ENCODE assay signal across 36 mouse cellular contexts in the genomic region with DNA sequence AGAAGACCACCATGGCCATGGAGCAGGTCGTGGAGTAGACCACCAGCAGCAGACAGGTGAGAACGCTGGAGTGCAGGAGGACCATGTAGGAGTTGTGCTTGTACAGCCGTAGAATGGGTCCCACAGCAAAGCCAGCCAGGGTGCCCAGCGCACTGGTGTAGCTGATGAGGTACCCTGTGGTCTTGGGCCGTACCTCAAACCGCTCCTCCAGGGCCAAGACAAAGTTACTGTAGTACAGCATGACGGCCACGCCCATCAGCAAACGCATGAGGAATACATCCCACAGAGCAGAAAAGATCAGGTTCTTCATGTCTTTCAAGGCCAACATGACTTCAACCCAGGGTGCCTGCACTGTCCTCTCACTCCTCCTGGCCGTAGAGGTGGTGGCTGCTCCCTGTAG. TPM values are rescaled to one million over a fixed set of nuclear protein-coding genes. Genes with fewer than 3 reads are reported as not detected.
"Had no signal": no experiment of that assay in that cellular context is flagged by ENCODE, and none has a peak within 500 bp of the region (broad histone marks: within the 10 kb centered on the region; RNA-seq: fewer than 3 reads in every experiment).

No protein-coding gene starts in this region.

- H3K27ac ChIP-seq: left cerebral cortex, adult 2 months; limb, embryonic 10.5 days; limb, embryonic 12.5 days; limb, embryonic 13.5 days; limb, embryonic 15.5 days; liver, embryonic 12.5 days; liver, embryonic 14.5 days; liver, embryonic 15.5 days; lung, embryonic 15.5 days; macrophage; midbrain, embryonic 10.5 days; midbrain, embryonic 12.5 days; midbrain, embryonic 13.5 days; midbrain, embryonic 15.5 days; neural tube, embryonic 12.5 days; neural tube, embryonic 13.5 days had no signal

- H3K4me3 ChIP-seq: left cerebral cortex, adult 2 months; limb, embryonic 10.5 days; limb, embryonic 12.5 days; limb, embryonic 13.5 days; limb, embryonic 15.5 days; liver, embryonic 12.5 days; liver, embryonic 15.5 days; lung, embryonic 15.5 days; midbrain, embryonic 10.5 days; midbrain, embryonic 12.5 days; midbrain, embryonic 13.5 days; midbrain, embryonic 15.5 days; myocyte; neural tube, embryonic 12.5 days; neural tube, embryonic 13.5 days had no signal

- H3K4me2 ChIP-seq: limb, embryonic 12.5 days; limb, embryonic 13.5 days; limb, embryonic 15.5 days; lung, embryonic 14.5 days; lung, embryonic 15.5 days; midbrain, embryonic 12.5 days; midbrain, embryonic 13.5 days; midbrain, embryonic 15.5 days; neural tube, embryonic 12.5 days; neural tube, embryonic 13.5 days had no signal

- DNase-seq: left cerebral cortex, postnatal 4 days; liver; liver, postnatal 0 days; lung, adult 18-20 months; lung, adult 2 months; lung, embryonic 14.5 days; lung, postnatal 10 days; lung, postnatal 14 days; lung, postnatal 36 days; lung, postnatal 4 days; midbrain, embryonic 14.5 days had no signal

- H3K9ac ChIP-seq: limb, embryonic 12.5 days; limb, embryonic 13.5 days; limb, embryonic 15.5 days; liver, embryonic 12.5 days; liver, embryonic 14.5 days; liver, embryonic 15.5 days; liver, postnatal 0 days; lung, embryonic 14.5 days; lung, embryonic 15.5 days; midbrain, embryonic 12.5 days; midbrain, embryonic 13.5 days; midbrain, embryonic 15.5 days; neural tube, embryonic 12.5 days; neural tube, embryonic 13.5 days had no signal

- H3K27me3 ChIP-seq: limb, embryonic 12.5 days; limb, embryonic 13.5 days; limb, embryonic 15.5 days; liver, embryonic 12.5 days; liver, embryonic 15.5 days; lung, embryonic 15.5 days; megakaryocyte, embryonic 14.5 days; midbrain, embryonic 12.5 days; midbrain, embryonic 13.5 days; midbrain, embryonic 15.5 days; neural tube, embryonic 12.5 days; neural tube, embryonic 13.5 days had no signal

- ATAC-seq: liver, embryonic 12.5 days; liver, postnatal 0 days; lung, postnatal 0 days; midbrain, embryonic 13.5 days; midbrain, embryonic 15.5 days; midbrain, embryonic 16.5 days had no signal

- H3K9me3 ChIP-seq: limb, embryonic 10.5 days; liver, embryonic 15.5 days; lung, embryonic 15.5 days had no signal

- H3K4me1 ChIP-seq: limb, embryonic 12.5 days; limb, embryonic 15.5 days; lung, embryonic 15.5 days; megakaryocyte, embryonic 14.5 days; midbrain, embryonic 10.5 days; midbrain, embryonic 15.5 days; neural tube, embryonic 12.5 days; neural tube, embryonic 13.5 days had no signal

RNA-seq across cellular contexts. Expression of a gene that starts 31.4 kb away (rescaled TPM):
- total RNA-seq: megakaryocyte progenitor cell, adult 5-6 weeks; megakaryocyte, adult 5-6 weeks; megakaryocyte-erythroid progenitor cell, adult 5-6 weeks; monocyte, adult 5-6 weeks had no signal
- polyA plus RNA-seq: liver, adult 2 months; liver, embryonic 12.5 days; liver, embryonic 14.5 days; macrophage; midbrain, embryonic 10.5 days; midbrain, embryonic 12.5 days had no signal
